Mouse (Mus musculus) kidney, postnatal 0 days (tissue): ENCODE data around the gene Cpa1. TPM values are rescaled to one million over a fixed set of nuclear protein-coding genes. Genes with fewer than 3 reads are reported as not detected.
A peak's percentile ranks its signal among the peaks of the same experiment; 100 is the strongest.

Experiments
- ATAC-seq: fragments of 200-750 bp; cut with Nextera tagmentation; replicated peaks from 2 replicates; pipeline ENCODE4 v1.8.0; 2017; ENCODE audit warnings: low read depth, moderate number of reproducible peaks, moderate TSS enrichment, moderate library complexity; ENCODE audit not compliant: low FRiP score
- DNase-seq: peaks from one replicate; pipeline ENCODE4 v3.0.0-alpha.2; 2016; ENCODE audit warnings: low spot score
- H3K27ac ChIP-seq: fragments of 300-500 bp; sonication (generic); 2 replicates; pipeline ENCODE4 v1.5.1; 2014; ENCODE audit warnings: mild to moderate bottlenecking
- H3K27me3 ChIP-seq: fragments of 300-500 bp; sonication (generic); 2 replicates; pipeline ENCODE4 v1.6.1; 2014; ENCODE audit warnings: low read length, mixed read lengths; ENCODE audit not compliant: insufficient read depth
- H3K36me3 ChIP-seq: fragments of 300-500 bp; sonication (generic); 2 replicates; pipeline ENCODE4 v1.6.1; 2014; ENCODE audit warnings: low read length, mixed read lengths; ENCODE audit not compliant: insufficient read depth
- H3K4me1 ChIP-seq: fragments of 300-500 bp; sonication (generic); replicated peaks from 2 replicates; pipeline ENCODE4 v1.6.1; 2014; ENCODE audit warnings: antibody characterized with exemption, low read length, mixed read lengths; ENCODE audit not compliant: insufficient read depth
- H3K4me2 ChIP-seq: fragments of 300-500 bp; sonication (generic); 2 replicates; pipeline ENCODE4 v1.6.1; 2014; ENCODE audit warnings: mild to moderate bottlenecking, low read length, moderate library complexity, mixed read lengths
- H3K4me3 ChIP-seq: fragments of 300-500 bp; sonication (generic); replicated peaks from 2 replicates; pipeline ENCODE4 v1.5.1; 2014; ENCODE audit warnings: low read depth, low read length
- H3K9ac ChIP-seq: fragments of 300-500 bp; sonication (generic); 2 replicates; pipeline ENCODE4 v1.6.1; 2014; ENCODE audit warnings: low read depth, low read length
- H3K9me3 ChIP-seq: fragments of 300-500 bp; sonication (generic); replicated peaks from 2 replicates; pipeline ENCODE4 v1.6.1; 2016; ENCODE audit warnings: low read length, inconsistent platforms, mixed read lengths
- CTCF ChIP-seq: IDR thresholded peaks from 2 replicates; pipeline ENCODE4 v1.5.1; 2016; ENCODE audit warnings: antibody characterized with exemption, low read depth, mild to moderate bottlenecking, moderate library complexity
- WGBS: fragments of 180-500 bp; shearing (Covaris S2); extraction: QIAGEN DNeasy Blood & Tissue Kit; methylation state at CpG from one replicate; pipeline ENCODE4 v1.1.7; 2014; 5-methylcytosine and 5-hydroxymethylcytosine counted together
- polyA plus RNA-seq: library from polyadenylated mRNA; unstranded; fragments of >200 nt; fragmentation: Nextera tagmentation; extraction: Ambion mirVana; gene quantifications from 2 replicates; pipeline ENCODE4 v1.2.1, GENCODE M21; 2015

Cpa1 gene
- polyA plus RNA-seq, 1 experiment from 2014 or later = 0.53 TPM

- TF ChIP-seq CTCF = no peak
- 39% methylated on average over 9 of the region's 9 CpGs for WGBS
- H3K9ac ChIP-seq = peak overlapping the region; percentile 43; the same call in 1 of the 2 replicates
- no peaks in the 10 kb centered on the region for H3K9me3 ChIP-seq
- peaks cover 17% of the 10 kb centered on the region; the same call in 1 of the 2 replicates for H3K4me1 ChIP-seq
- ATAC-seq (no peak), DNase-seq (peak; percentile 91)
- no peaks in the 10 kb centered on the region for H3K36me3 ChIP-seq
- no peak overlapping the region for H3K4me3 ChIP-seq
- H3K27me3 ChIP-seq = no peaks in the 10 kb centered on the region
- peak overlapping the region; percentile 89 for H3K27ac ChIP-seq
- peak overlapping the region; percentile 33; the same call in 1 of the 2 replicates for H3K4me2 ChIP-seq
These were observed 35.8 kb downstream of the Cpa1 start for GRCm38 (mm10) chr6:30674714-30675280.

DNA sequence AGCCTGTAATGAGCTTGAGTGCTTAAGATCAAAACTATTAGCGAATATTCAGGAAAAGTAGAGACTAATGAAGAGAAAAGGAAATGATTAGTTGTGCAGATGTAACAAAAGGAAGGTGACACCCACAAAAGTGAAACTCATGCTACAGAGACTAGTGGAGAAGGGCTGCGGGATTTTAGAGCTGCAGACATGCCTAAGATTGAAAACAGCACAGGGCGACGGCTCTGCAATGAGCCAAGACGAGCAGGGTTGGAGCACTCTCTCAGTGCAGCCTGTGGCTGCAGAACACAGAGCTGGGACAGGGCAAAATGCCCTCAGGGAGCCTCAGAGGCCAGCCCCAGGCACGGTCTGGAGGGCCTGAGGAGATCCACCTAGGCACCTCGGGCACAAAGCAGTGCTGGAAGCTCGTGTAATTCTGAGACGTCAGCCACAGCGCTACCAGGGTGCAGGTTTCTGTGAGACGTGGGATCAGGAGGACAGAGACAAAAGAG is 36.3 kb downstream of the Cpa1 start:
- Histone ChIP-seq H3K4me3 (no peak overlapping the region), H3K4me2 (peak overlapping the region; percentile 33; the same call in 1 of the 2 replicates), H3K4me1 (peaks cover 17% of the 10 kb centered on the region; the same call in 1 of the 2 replicates), H3K36me3 (no peaks in the 10 kb centered on the region), H3K27me3 (no peaks in the 10 kb centered on the region), H3K27ac (peak overlapping the region; percentile 89), H3K9me3 (no peaks in the 10 kb centered on the region), H3K9ac (peak overlapping the region; percentile 43)
- ATAC-seq (no peak; the same call in 1 of the 2 replicates), DNase-seq (peak; percentile 64)
- TF ChIP-seq CTCF = no peak
- 22% methylated on average over 11 of the region's 11 CpGs for WGBS

GRCm38 (mm10) chr6:30676506-30676905 is 37.5 kb downstream of the Cpa1 start:
- TF ChIP-seq CTCF = no peak
- Histone ChIP-seq H3K27ac (no peak overlapping the region), H3K4me3 (no peak overlapping the region), H3K27me3 (no peaks in the 10 kb centered on the region), H3K36me3 (no peaks in the 10 kb centered on the region), H3K9me3 (no peaks in the 10 kb centered on the region), H3K4me2 (no peak overlapping the region), H3K4me1 (peaks cover 17% of the 10 kb centered on the region; the same call in 1 of the 2 replicates), H3K9ac (no peak overlapping the region)
- 84% methylated on average over 6 of the region's 6 CpGs for WGBS
- ATAC-seq (no peak), DNase-seq (no peak)

DNA sequence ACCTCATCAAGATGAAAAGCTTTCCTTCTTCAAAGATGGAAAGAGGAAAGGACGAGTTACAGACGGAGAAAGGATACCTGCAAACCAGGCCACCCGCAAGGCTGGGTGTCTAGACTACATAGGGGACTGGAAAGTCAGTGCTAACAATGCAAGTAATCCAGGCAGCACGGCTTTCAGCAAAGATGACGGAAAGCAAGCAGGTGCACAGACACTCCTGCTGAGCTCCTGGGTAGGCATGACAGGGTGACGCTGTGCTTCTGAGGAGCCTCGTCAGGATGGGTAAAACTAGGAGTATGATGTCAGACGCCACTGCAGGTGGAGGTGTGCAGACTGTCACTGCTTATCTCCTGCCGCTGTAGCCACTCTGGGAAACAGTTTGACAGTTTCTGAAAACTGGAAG is 38.6 kb downstream of the Cpa1 start:
- Histone ChIP-seq H3K4me1 (peaks cover 21% of the 10 kb centered on the region), H3K4me2 (no peak overlapping the region), H3K9ac (no peak overlapping the region), H3K9me3 (no peaks in the 10 kb centered on the region), H3K27me3 (no peaks in the 10 kb centered on the region), H3K27ac (no peak overlapping the region), H3K4me3 (no peak overlapping the region), H3K36me3 (no peaks in the 10 kb centered on the region)
- DNase-seq (no peak), ATAC-seq (no peak)
- 88% methylated on average over 9 of the region's 9 CpGs for WGBS
- no peak for TF ChIP-seq CTCF

DNA sequence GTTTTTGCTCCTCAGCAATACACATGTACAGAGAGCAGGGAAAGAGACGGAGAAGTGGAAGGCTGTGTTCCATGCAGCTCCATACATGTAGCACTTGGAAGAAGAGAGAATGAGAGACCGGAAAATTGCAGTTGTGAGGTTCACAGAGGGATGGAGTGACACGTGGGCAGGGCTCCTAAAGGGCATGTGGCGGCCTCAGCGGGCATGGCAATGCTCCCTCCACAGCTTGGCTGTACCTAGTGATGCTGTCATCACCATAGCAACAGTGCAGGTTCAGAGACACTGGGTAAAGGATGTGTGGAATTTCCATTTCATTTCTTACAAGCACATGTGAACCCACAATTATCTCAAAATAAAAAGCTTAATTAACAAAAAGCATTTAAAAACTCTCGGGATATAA is 39.5 kb downstream of the Cpa1 start:
- no peaks in the 10 kb centered on the region for H3K36me3 ChIP-seq
- no peak overlapping the region for H3K4me2 ChIP-seq
- ATAC-seq = no peak
- no peak overlapping the region for H3K9ac ChIP-seq
- no peak overlapping the region for H3K4me3 ChIP-seq
- H3K4me1 ChIP-seq = peaks cover 24% of the 10 kb centered on the region
- 75% methylated on average over 6 of the region's 6 CpGs for WGBS
- H3K27me3 ChIP-seq = no peaks in the 10 kb centered on the region
- DNase-seq = no peak
- no peak for TF ChIP-seq CTCF
- no peak overlapping the region for H3K27ac ChIP-seq
- no peaks in the 10 kb centered on the region for H3K9me3 ChIP-seq

DNA sequence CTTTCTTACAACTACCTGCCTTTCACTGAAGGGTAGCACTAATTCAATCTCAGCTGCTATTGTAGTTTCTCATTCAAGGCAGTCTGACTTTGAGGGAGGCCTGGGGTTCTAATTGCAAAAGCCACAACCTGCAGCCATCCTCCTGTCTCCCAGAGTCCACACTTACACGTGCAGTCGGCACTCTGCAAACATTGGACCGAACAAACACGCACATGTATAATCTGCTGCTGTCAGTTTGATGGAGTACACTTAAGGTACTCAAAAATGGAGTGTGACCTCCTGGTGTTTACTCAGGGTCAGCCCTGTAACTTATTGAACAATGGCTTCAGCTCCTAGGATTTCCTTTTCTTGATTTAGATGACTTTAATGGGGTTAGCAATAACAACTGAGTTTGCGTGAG is 40.5 kb downstream of the Cpa1 start:
- Histone ChIP-seq H3K4me2 (no peak overlapping the region), H3K4me1 (peaks cover 18% of the 10 kb centered on the region), H3K36me3 (no peaks in the 10 kb centered on the region), H3K27ac (no peak overlapping the region), H3K4me3 (no peak overlapping the region), H3K9ac (no peak overlapping the region), H3K9me3 (no peaks in the 10 kb centered on the region), H3K27me3 (no peaks in the 10 kb centered on the region)
- DNase-seq = peak; percentile 38
- ATAC-seq = no peak
- 30% methylated on average over 5 of the region's 5 CpGs for WGBS
- TF ChIP-seq CTCF = no peak

DNA sequence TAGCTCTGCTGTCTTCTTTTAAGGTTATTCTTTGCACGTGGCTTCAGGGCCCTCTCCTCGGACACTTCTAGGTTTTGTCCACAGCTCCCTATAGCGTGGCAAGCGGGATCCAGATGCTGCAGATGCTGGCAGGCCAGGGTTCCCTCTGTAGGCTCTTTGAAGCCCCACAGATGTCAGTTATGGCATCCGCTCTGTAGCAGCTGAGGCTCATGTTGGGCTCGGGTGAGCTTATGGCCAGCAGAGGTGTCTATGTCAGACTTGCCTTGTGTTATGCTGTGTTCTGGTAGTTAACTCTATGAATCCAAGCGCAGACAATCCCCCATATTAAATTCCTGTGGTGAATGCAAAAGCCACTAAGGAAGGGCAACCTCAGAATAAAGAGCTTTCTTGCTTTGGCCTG is 41.4 kb downstream of the Cpa1 start:
- DNase-seq (peak; percentile 59), ATAC-seq (no peak; the same call in 1 of the 2 replicates)
- Histone ChIP-seq H3K4me2 (no peak overlapping the region), H3K4me3 (no peak overlapping the region), H3K9me3 (no peaks in the 10 kb centered on the region), H3K27me3 (no peaks in the 10 kb centered on the region), H3K36me3 (no peaks in the 10 kb centered on the region), H3K9ac (no peak overlapping the region), H3K27ac (no peak overlapping the region), H3K4me1 (peaks cover 11% of the 10 kb centered on the region)
- 37% methylated on average over 7 of the region's 7 CpGs for WGBS
- TF ChIP-seq CTCF = no peak
